Mouse (Mus musculus): ENCODE data around the gene Krt9.
"Not testable (repeated sequence)": the region's sequence is repeated elsewhere in the genome, so short reads cannot be mapped to it uniquely, and the experiment has no call there.

Krt9 gene

DNA sequence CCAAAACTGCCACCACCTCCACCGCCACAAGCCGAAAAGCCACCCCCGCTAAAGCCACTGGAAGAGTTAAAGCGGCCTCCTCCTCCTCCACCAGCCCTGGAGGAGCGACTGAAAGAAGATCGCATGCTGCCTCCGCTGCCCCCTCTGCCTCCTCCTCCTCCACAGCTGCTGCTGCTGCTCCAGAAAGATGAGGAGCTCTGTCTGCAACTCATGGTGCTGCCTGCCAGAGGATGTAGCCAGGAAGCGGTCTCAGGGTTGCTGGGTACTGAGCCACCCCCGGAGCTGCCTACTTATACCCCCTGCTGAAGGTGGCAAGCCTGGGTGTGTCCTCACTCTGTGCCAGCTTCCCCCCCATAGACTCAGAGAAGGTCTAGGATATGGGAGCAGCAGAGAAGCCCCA, at the start of gene Krt9:
Gene Krt9, minus strand, starts transcription at position 255 of the 400 bp plus-strand sequence.
- in situ Hi-C loops (cut with MboI, MseI) = no loop called here

DNA sequence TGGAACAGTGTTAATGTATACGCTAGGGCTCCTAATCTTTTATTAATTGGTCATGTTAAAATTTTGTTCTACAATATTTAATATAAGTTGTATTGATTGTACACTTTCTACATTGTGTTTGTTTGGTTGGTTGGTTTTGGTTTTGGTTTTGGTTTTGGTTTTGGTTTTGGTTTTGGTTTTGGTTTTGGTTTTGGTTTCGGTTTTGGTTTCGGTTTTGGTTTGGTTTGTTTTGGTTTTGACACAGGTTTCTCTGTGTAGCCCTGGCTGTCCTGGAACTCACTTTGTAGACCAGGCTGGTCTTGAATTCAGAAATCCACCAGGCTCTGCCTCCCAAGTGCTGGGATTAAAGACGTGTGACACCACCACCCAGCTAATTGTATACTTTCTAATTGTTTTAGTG, 47.2 kb upstream of the Krt9 start:
- in situ Hi-C loops (cut with MboI, MseI) = not testable (repeated sequence)

DNA sequence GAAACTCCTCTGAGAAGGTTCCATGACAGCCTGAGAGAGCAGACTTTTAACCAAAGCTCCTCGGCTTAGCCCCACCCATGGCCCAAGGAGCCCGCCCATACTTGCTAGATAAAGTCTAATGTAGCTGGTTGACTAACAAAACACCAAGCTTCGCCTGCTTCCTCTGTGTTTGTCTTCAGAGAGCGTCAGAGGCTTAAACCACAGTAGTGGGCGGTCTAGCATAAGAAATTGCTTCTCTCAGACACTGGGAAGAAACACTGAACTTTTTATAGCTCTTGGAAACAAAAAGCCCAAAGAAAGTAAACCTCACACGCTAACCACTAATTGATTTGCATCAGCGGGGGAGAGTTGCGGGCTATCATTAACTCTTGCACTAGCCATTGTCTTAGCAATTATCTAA, 28.7 kb upstream of the Krt9 start:
- in situ Hi-C loops (cut with MboI, MseI) = no loop called here

DNA sequence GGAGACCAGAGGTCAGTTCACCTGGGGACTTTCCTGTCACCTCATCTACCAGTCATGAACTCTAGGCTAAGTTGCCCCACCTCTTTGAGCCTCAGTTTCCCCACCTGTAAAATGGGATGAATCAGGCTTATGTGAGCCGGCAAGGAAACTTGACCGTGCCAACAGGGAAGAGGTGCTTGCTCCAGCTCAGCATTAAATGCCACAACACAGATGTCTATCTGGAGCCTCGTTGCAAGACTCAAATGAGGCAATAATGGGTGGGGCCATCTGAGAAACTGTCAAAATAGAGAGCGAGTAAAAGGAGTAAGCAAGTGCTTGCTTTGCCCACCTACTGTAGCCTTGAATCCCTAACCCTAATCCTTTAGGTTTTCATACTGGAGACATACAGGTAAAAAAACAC, 26.3 kb upstream of the Krt9 start:
- in situ Hi-C loops (cut with MboI, MseI) = no loop called here

GRCm38 (mm10) chr11:100208542-100208941, 15.5 kb upstream of the Krt9 start:
- in situ Hi-C loops (cut with MboI, MseI) = no loop called here

DNA sequence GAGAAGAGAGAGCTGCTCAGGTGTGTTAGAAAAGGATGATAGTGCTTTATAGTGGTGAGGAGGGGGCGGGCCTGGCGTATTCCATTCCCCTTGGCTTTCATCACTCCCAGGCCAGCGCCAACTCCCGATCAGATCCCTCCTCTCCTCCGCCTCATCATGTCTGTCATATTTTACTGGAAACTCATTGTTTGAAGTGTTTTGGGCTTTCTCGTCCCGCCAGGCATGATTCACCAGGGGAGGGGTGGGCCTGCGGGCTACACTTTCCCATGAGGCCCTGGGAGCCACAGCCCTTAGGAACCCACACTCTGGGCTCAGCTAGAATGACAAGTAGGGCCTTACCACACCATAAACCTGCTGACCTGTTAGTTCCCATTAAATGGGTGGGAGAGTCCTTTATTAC, 14.5 kb upstream of the Krt9 start, which contains the start of gene Krt14:
Gene Krt14, minus strand, starts transcription at position 51 of the 400 bp plus-strand sequence.
- in situ Hi-C loops (cut with MboI, MseI) = no loop called here

DNA sequence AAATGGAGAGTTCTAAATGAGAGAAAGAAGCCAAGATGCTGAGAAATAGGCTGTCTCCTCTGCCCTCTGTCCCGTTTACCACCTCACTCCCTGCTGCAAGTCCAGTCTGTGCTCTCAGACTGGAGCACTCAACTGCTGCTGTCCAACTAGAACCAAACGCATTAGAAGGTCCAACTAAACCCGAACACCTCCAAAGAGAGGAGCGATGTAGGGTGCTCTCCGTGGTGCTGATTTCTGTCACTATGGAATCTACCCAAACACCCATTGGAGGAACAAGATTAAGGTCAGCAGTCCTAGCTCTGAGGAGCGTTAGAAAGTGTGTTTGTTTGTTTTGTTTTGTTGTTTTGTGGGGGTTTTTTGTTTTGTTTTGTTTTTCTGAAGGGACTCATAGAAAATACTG, 10.4 kb upstream of the Krt9 start:
- in situ Hi-C loops (cut with MboI, MseI) = no loop called here

- in situ Hi-C loops (cut with MboI, MseI) = no loop called here
Observed at GRCm38 (mm10) chr11:100202906-100203305, 9.9 kb upstream of the Krt9 start.

DNA sequence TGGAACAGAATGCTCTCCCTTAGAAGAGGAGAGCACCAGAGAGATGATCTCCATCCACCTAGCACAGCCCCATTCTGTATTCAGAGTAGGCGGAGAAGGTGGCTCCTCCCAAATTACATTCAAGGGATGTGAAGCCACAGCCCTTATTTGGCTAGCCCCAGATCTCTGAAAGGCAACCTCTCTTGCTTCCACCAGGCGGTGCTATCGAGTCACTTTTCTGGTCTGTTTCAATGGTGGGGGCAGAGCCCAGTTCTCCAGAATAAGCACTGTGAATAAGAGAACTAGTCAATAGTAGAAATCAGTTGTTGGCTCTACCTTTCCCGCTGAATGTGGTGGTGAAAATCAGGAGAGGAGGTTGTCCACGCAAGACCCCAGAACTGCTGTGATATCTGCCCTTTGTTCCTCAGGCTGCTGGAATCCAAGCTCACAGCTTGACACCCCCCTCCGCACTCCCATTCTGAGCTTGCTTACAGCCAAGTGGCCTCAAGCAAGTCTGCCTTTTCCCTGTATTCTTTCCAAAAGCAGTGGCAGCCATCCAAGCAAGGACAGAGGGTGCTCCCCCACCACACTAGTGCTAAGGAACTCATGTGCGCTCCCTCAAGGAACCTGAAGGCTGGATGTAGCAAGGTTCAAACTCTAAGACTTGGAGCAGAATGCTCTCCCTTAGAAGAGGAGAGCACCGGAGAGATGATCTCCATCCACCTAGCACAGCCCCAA, 7.2 kb upstream of the Krt9 start:
- in situ Hi-C loops (cut with MboI, MseI) = no loop called here

DNA sequence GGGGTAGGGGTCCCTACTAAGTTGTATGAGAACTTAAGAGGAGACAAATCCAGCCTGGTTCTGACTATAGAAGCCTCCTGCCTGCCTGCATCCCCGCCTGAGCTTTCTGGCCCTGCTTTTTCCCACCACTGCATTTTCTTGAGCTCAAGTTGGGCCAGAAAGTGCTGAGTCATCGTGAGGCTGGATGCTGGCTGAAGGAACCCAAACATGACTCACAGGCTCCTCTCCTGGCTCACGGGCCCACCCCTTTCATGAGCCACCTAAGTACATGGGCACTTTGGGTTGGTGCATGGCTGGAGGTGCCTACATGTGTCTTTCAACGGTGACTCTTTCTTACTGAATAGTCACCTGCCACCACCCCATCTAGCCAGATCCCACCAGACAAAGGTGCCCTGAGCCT, 5.6 kb upstream of the Krt9 start:
- in situ Hi-C loops (cut with MboI, MseI) = no loop called here

DNA sequence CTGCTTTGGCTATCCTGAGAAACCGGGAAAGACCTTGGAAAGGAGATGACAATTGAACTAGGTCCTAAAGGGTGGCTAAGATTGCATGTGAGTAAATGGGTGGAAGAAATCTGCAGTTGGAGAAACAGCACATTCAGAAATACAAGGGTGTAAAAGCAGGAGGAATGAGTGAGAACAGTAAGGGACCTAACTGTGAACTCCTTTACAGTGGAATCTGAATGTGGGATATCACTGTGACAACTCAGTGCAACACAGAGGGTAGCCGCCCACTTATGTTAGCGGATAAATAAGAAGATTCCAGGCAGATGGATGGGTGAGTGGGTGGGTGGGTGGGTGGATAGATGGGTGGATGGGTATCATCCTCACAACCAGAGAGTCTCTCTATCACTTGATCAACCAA, 1.2 kb downstream of the Krt9 start:
- in situ Hi-C loops (cut with MboI, MseI) = no loop called here

- in situ Hi-C loops (cut with MboI, MseI) = no loop called here
Observed at GRCm38 (mm10) chr11:100186736-100187135, 6.3 kb downstream of the Krt9 start.

- in situ Hi-C loops (cut with MboI, MseI) = no loop called here
Observed at GRCm38 (mm10) chr11:100181725-100182124, 11.3 kb downstream of the Krt9 start.

- in situ Hi-C loops (cut with MboI, MseI) = no loop called here
Observed at GRCm38 (mm10) chr11:100179260-100179659, 13.8 kb downstream of the Krt9 start.

DNA sequence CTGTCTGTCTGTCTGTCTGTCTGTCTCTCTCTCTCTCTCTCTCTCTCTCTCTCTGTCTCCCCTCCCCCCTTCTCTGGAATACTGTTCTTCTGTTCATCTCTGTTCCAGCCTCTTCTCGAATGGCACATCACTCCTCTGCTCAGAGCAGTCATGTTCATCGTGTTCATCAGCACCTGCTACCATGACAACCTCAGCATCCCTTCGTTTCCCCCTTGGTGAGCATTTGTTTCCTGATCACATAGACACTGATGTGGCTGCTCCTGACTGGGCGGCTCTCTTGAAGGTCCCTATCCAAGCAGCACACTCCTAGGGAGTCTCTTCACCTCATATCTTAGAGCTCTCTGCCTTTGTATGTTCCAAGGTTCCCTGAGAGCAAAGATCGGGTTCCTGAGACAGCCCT, 14.7 kb downstream of the Krt9 start:
- in situ Hi-C loops (cut with MboI, MseI) = no loop called here

DNA sequence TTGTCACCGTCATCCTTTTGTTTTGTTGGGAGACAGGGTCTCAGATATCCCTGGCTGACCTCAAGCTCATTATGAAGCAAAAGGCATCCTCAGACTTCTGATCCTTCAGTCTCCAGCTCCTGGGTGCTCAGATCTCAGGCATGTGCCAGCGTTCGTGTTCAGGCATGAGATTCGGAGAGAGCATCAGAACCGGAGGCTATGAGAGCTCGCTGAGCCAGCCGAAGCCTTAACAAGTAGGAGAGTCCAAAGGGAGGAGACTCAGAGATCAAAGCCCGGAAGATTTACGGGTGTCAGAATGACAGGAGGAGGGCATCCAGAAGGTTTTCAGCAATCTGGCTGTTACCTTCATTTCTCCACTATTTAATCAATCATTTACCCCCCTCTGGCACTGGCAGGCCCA, 16.3 kb downstream of the Krt9 start:
- in situ Hi-C loops (cut with MboI, MseI) = no loop called here

DNA sequence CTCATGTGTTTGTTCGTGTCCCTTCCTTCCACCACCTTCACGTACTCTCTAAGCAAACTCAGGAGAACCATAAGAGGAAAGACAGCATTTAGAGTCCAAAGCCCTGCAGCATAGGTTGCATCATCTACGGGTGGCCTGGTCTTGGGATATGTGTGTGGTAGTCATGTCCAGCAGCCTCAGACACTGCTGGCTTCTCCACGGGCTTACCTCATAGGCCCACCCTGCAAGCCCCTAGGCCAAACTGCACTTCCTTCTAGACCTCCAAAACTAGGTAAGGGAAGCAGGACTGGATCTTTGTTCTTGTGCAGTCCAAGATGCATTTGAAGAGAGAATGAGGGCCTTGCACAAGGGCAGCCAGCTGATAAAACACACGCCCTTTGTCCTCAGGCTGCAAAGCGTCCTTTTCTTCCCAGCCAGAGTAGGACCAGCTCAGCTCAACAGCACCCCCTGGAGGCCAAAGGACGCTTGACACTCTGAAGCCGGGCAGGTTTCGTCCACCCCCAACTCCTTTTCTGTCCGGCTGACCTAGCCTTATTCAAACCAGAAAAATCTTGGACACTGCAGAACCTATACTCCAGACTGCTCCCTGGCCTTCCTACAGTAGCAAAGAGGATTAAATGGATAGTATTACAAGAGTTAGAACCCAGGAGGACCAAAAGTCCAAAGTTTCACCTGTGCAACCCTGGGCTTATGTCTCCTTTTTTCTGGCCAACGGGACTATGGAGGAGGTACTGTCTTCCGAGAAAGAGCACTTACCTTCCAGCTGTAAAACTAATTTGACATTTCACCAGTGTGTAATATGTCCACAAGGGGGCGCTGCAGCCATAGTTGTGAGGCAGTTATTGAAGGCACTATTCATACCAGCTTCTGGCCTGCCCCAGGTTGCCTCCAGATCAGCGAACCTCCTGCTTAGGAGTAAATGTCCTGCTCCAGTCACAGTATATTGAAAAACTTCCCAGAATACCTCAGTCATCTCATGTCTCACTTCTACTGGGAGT, 24.0 kb downstream of the Krt9 start:
- in situ Hi-C loops (cut with MboI, MseI) = loop anchor here (10.0 kb wide), 1 partner anchor 116 kb away; no protein-coding TSS in a partner anchor

DNA sequence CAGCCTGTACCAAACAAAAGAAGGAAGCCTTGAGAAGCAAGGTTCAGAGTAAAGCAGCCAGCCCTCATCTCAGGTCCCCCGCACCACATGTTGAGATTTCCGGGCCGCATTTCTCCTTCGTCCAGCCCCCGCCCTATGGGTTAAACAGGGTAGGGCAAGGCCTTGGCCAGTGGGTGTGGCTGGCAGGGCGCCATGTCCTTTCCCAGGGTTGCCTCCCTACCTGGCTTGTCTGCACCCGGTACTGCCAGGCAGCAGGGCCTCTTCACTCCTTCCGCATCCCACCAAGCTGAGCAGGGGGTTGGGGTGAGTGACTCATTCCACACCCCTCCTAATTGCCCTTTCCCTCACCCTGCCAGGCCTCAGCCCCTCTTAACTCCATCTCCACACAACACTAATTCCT, 25.0 kb downstream of the Krt9 start:
- in situ Hi-C loops (cut with MboI, MseI) = loop anchor here (10.0 kb wide), 1 partner anchor 117 kb away; no protein-coding TSS in a partner anchor

DNA sequence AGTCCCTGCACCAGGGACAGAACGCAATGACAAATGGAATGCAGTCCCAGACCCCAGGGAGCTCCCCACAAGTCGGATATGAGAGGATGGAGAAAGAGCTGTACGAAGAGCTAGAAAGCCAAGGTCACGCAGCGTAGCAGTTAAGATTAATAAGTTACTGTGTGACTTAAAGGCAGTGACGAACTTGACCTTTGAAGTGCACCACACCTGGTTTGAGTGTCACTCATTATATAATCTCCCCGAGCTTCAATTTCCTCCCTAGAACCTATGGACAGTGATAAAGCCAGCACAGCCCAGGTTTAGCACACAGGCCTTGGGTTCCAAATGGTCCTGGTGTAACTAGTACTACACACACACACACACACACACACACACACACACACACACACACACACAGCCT, 28.7 kb downstream of the Krt9 start:
- in situ Hi-C loops (cut with MboI, MseI) = loop anchor here (10.0 kb wide), 1 partner anchor 120 kb away; no protein-coding TSS in a partner anchor

DNA sequence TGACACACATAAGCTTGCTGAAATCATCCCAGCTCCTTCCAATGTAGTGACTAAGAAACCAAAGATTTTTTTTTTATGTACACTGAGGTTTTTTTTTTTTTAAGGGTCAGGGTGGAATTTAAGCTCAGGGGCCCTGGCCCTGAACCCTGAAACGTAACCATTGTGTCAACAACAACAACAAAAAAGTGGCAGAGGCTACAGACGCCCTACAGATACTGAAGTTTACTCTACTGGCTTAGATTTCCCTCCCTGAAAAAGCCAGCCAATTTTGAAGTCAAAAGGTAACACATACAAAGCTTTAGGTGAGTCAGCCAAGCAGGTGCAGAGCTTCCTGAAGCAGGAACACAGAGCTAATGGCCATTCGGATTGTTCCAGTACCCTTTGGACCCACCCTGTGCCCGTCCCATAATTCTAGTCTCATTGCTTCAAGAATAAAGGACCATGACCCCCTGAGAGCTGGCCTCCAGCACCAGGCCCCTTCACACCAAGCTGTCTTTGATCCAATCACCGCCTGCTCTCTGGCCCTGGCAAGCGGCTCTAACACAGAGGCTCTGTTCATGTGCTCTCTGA, 35.1 kb downstream of the Krt9 start:
- in situ Hi-C loops (cut with MboI, MseI) = no loop called here

DNA sequence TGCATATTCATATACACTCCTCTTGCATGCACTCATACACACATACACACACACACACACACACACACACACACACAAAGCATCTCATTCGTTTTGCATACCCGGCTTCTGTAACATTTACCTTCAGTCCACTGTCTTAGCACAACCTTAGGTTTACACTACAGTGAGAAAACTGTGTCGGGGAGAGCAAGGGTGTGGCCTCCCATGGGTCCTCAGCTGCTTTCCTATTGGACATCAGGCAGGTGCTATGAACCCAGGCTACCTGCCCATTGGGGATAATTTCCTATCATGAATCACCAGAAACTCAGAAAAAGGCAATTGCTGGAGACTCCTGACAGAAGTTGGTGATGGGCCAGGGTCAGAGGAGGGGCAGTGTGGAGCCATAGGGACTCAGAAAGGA, 35.7 kb downstream of the Krt9 start:
- in situ Hi-C loops (cut with MboI, MseI) = no loop called here
